Mouse (Mus musculus): ENCODE measurements around the gene Pigk. TPM values are rescaled to one million over a fixed set of nuclear protein-coding genes. Genes with fewer than 3 reads are reported as not detected.

The Pigk gene
- total and polyA plus RNA-seq, 3 experiments: 6.4 to 28.1 (median 24.0) TPM

GRCm38 (mm10) chr3:152872596-152872995, 158.7 kb downstream of the Pigk start:
- H3K4me1 ChIP-seq (ENCODE audit: control insufficient read depth, insufficient read depth, low read length): no peaks in the 10 kb centered on the region
- no peak overlapping the region for H3K27ac ChIP-seq
- H3K36me3 ChIP-seq (ENCODE audit: control insufficient read depth, insufficient read depth, low read length): no peaks in the 10 kb centered on the region
- no peak for DNase-seq
- intact Hi-C loops (cut with DNase I): no loop called here
- H3K4me3 ChIP-seq: no peak overlapping the region
- WGBS: 66% methylated on average over 6 of the region's 6 CpGs
- no peaks in the 10 kb centered on the region for H3K27me3 ChIP-seq (ENCODE audit: control insufficient read depth, insufficient read depth, low read length)
- no peak overlapping the region for H3K9ac ChIP-seq (ENCODE audit: low read depth, low read length)
- H3K79me2 ChIP-seq (replicated peaks; ENCODE audit: control insufficient read depth, insufficient read depth, low read length): no peaks in the 10 kb centered on the region
- TF ChIP-seq POLR2A (IDR thresholded peaks at IDR 0.05; ENCODE audit: insufficient read depth, low read depth, low read length) (no peak), CTCF (IDR thresholded peaks at IDR 0.05) (no peak), EP300 (IDR thresholded peaks at IDR 0.05; ENCODE audit: insufficient read depth, low read depth, low read length) (no peak)

- Histone ChIP-seq H3K27me3 (ENCODE audit: control insufficient read depth, insufficient read depth, low read length) (no peaks in the 10 kb centered on the region), H3K4me3 (no peak overlapping the region), H3K9ac (ENCODE audit: low read depth, low read length) (no peak overlapping the region), H3K36me3 (ENCODE audit: control insufficient read depth, insufficient read depth, low read length) (no peaks in the 10 kb centered on the region), H3K27ac (no peak overlapping the region), H3K79me2 (replicated peaks; ENCODE audit: control insufficient read depth, insufficient read depth, low read length) (no peaks in the 10 kb centered on the region), H3K4me1 (ENCODE audit: control insufficient read depth, insufficient read depth, low read length) (no peaks in the 10 kb centered on the region)
- intact Hi-C loops (cut with DNase I): no loop called here
- TF ChIP-seq EP300 (IDR thresholded peaks at IDR 0.05; ENCODE audit: insufficient read depth, low read depth, low read length): no peak
- TF ChIP-seq POLR2A (IDR thresholded peaks at IDR 0.05; ENCODE audit: insufficient read depth, low read depth, low read length): no peak
- no peak for TF ChIP-seq CTCF (IDR thresholded peaks at IDR 0.05)
- WGBS: 90% methylated on average over 17 of the region's 17 CpGs
- DNase-seq: no peak
Observed at GRCm38 (mm10) chr3:152874431-152875355, 160.8 kb downstream of the Pigk start.

DNA sequence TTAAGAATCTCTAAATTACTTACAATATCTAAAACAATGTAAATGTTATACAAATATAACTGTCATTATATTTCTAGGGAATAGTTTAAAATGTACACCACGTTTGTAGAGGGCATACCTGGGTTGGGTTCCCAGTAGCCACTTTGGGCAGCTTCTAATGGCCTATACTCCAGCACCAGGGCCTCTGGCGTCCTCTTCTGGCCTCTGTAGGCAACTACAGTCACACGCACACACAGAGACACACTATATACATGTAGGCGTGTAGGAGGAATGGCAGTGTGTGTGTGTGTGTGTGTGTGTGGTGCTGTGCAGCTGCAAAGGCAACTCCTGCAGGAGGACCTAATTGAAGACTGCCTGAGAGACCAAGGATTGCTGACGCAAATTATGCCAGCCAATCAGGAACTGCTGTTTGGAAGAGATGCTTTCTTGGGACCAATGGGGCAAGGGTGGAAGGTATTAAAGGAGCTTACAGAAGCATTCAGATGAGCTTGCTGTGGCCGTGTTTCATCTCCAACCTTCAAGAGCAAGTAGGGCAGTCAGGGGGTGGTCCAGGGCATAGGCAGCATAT, 161.9 kb downstream of the Pigk start:
- WGBS: 82% methylated on average over 6 of the region's 6 CpGs
- Histone ChIP-seq H3K79me2 (replicated peaks; ENCODE audit: control insufficient read depth, insufficient read depth, low read length) (no peaks in the 10 kb centered on the region), H3K4me3 (no peak overlapping the region), H3K36me3 (ENCODE audit: control insufficient read depth, insufficient read depth, low read length) (no peaks in the 10 kb centered on the region), H3K4me1 (ENCODE audit: control insufficient read depth, insufficient read depth, low read length) (no peaks in the 10 kb centered on the region), H3K9ac (ENCODE audit: low read depth, low read length) (no peak overlapping the region), H3K27me3 (ENCODE audit: control insufficient read depth, insufficient read depth, low read length) (no peaks in the 10 kb centered on the region), H3K27ac (no peak overlapping the region)
- intact Hi-C loops (cut with DNase I): no loop called here
- no peak for DNase-seq
- TF ChIP-seq CTCF (IDR thresholded peaks at IDR 0.05) (no peak), EP300 (IDR thresholded peaks at IDR 0.05; ENCODE audit: insufficient read depth, low read depth, low read length) (no peak), POLR2A (IDR thresholded peaks at IDR 0.05; ENCODE audit: insufficient read depth, low read depth, low read length) (no peak)

DNA sequence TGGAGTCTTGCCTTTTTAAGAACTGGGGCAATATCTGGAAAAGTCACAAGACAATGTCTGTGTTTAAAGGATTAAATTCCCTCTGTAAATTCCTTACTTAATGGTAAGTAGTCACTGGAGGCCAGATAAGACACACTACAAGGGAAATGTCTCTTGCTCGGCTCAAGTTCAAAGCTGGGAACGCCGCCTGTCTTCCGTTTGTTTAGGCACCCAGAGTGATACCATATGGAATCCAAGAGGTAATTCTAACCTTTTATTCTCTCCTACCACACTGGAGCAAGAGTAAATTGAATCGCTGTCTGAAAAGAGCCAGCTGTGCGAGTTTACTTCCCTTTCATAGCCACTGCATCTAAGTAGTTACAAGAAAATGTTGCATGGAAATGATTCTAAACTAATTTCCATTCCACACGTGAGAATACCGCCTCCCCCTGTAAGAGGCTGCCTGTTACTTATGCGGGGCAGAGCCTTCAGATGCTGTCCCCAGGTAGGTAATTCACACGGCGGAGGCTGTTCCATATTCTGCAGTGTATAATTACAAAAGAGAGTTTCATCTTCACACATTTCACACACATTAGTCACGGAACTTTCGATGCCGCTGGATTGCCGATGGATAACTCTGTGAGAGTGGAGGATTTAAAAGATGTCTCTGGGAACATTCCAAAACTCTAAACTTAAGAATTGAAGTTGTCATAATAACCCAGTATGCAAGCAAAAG, 166.4 kb downstream of the Pigk start:
- no peaks in the 10 kb centered on the region for H3K36me3 ChIP-seq (ENCODE audit: control insufficient read depth, insufficient read depth, low read length)
- H3K79me2 ChIP-seq (replicated peaks; ENCODE audit: control insufficient read depth, insufficient read depth, low read length): no peaks in the 10 kb centered on the region
- intact Hi-C loops (cut with DNase I): no loop called here
- no peak overlapping the region for H3K9ac ChIP-seq (ENCODE audit: low read depth, low read length)
- no peaks in the 10 kb centered on the region for H3K27me3 ChIP-seq (ENCODE audit: control insufficient read depth, insufficient read depth, low read length)
- 58% methylated on average over 15 of the region's 15 CpGs for WGBS
- TF ChIP-seq CTCF (IDR thresholded peaks at IDR 0.05): no peak
- no peak for TF ChIP-seq POLR2A (IDR thresholded peaks at IDR 0.05; ENCODE audit: insufficient read depth, low read depth, low read length)
- no peak overlapping the region for H3K27ac ChIP-seq
- DNase-seq: no peak
- no peak overlapping the region for H3K4me3 ChIP-seq
- no peaks in the 10 kb centered on the region for H3K4me1 ChIP-seq (ENCODE audit: control insufficient read depth, insufficient read depth, low read length)

DNA sequence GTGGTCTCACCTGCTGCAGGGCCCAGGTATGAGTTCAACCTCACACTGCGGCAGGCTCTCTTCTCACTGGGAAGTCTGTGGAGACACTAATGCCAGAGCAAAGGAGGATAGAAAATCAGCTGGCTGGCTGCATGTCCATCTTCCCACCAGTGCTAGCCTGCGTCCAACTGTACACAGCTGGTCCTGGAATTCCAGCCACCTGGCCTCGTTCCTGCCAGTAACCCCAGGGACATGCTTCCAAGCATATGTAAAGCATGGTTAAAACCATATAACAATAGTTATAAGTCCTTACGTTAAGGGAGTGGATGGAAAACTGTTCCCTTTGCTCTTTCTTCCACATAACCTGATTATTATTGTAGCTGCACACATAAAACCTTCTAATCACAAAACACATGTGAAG, 167.8 kb downstream of the Pigk start:
- Histone ChIP-seq H3K79me2 (replicated peaks; ENCODE audit: control insufficient read depth, insufficient read depth, low read length) (no peaks in the 10 kb centered on the region), H3K27ac (no peak overlapping the region), H3K36me3 (ENCODE audit: control insufficient read depth, insufficient read depth, low read length) (no peaks in the 10 kb centered on the region), H3K4me1 (ENCODE audit: control insufficient read depth, insufficient read depth, low read length) (no peaks in the 10 kb centered on the region), H3K27me3 (ENCODE audit: control insufficient read depth, insufficient read depth, low read length) (no peaks in the 10 kb centered on the region), H3K4me3 (no peak overlapping the region), H3K9ac (ENCODE audit: low read depth, low read length) (no peak overlapping the region)
- DNase-seq: no peak
- TF ChIP-seq EP300 (IDR thresholded peaks at IDR 0.05; ENCODE audit: insufficient read depth, low read depth, low read length) (no peak), POLR2A (IDR thresholded peaks at IDR 0.05; ENCODE audit: insufficient read depth, low read depth, low read length) (no peak), CTCF (IDR thresholded peaks at IDR 0.05) (no peak)
- intact Hi-C loops (cut with DNase I): no loop called here
- WGBS: 69% methylated on average over 4 of the region's 4 CpGs

Measured in heart, adult 2 months (tissue).